Mouse (Mus musculus) midbrain, embryonic 11.5 days (tissue): ENCODE measurements around the gene Emg1. TPM values are rescaled to one million over a fixed set of nuclear protein-coding genes. Genes with fewer than 3 reads are reported as not detected.

Experiments used
- ATAC-seq: fragments of 200-750 bp; cut with Nextera tagmentation; 2 replicates; pipeline ENCODE4 v1.8.0; 2017; ENCODE audit warnings: moderate TSS enrichment, moderate library complexity; ENCODE audit not compliant: low FRiP score
- DNase-seq: peaks from one replicate; pipeline ENCODE4 v3.0.0; 2015; ENCODE audit warnings: low spot score; ENCODE audit errors: missing footprints
- H3K27ac ChIP-seq: fragments of 300-500 bp; sonication (generic); 2 replicates; pipeline ENCODE4 v1.5.1; 2014; ENCODE audit warnings: low read depth, low read length
- H3K27me3 ChIP-seq: fragments of 300-500 bp; sonication (generic); 2 replicates; pipeline ENCODE4 v1.6.1; 2014; ENCODE audit warnings: mild to moderate bottlenecking, low read length, moderate library complexity, mixed read lengths; ENCODE audit not compliant: control insufficient read depth, insufficient read depth
- H3K36me3 ChIP-seq: fragments of 300-500 bp; sonication (generic); 2 replicates; pipeline ENCODE4 v1.6.1; 2014; ENCODE audit warnings: mild to moderate bottlenecking, low read length, moderate library complexity, mixed read lengths; ENCODE audit not compliant: control insufficient read depth, insufficient read depth
- H3K4me1 ChIP-seq: fragments of 300-500 bp; sonication (generic); 2 replicates; pipeline ENCODE4 v1.6.1; 2014; ENCODE audit warnings: low read length; ENCODE audit not compliant: control insufficient read depth, insufficient read depth
- H3K4me2 ChIP-seq: fragments of 300-500 bp; sonication (generic); 2 replicates; pipeline ENCODE4 v1.6.1; 2014; ENCODE audit warnings: mild to moderate bottlenecking, moderate library complexity
- H3K4me3 ChIP-seq: fragments of 300-500 bp; sonication (generic); 2 replicates; pipeline ENCODE4 v1.5.1; 2014; ENCODE audit warnings: low read depth, low read length
- H3K9ac ChIP-seq: fragments of 300-500 bp; sonication (generic); 2 replicates; pipeline ENCODE4 v1.6.1; 2014; ENCODE audit warnings: low read length
- H3K9me3 ChIP-seq: fragments of 300-500 bp; sonication (generic); 2 replicates; pipeline ENCODE4 v1.6.1; 2016; ENCODE audit warnings: low read length; ENCODE audit not compliant: control insufficient read depth
- WGBS: fragments of 180-500 bp; shearing (Covaris S2); extraction: QIAGEN DNeasy Blood & Tissue Kit; methylation state at CpG from one replicate; pipeline ENCODE4 v1.1.7; 2014; 5-methylcytosine and 5-hydroxymethylcytosine counted together
- polyA plus RNA-seq: library from polyadenylated mRNA; unstranded; fragments of >200 nt; fragmentation: Nextera tagmentation; extraction: Ambion mirVana; gene quantifications from 2 replicates; pipeline ENCODE4 v1.2.1, GENCODE M21; 2014

The Emg1 gene
- polyA plus RNA-seq = 215 and 219 TPM in 2 replicates

DNA sequence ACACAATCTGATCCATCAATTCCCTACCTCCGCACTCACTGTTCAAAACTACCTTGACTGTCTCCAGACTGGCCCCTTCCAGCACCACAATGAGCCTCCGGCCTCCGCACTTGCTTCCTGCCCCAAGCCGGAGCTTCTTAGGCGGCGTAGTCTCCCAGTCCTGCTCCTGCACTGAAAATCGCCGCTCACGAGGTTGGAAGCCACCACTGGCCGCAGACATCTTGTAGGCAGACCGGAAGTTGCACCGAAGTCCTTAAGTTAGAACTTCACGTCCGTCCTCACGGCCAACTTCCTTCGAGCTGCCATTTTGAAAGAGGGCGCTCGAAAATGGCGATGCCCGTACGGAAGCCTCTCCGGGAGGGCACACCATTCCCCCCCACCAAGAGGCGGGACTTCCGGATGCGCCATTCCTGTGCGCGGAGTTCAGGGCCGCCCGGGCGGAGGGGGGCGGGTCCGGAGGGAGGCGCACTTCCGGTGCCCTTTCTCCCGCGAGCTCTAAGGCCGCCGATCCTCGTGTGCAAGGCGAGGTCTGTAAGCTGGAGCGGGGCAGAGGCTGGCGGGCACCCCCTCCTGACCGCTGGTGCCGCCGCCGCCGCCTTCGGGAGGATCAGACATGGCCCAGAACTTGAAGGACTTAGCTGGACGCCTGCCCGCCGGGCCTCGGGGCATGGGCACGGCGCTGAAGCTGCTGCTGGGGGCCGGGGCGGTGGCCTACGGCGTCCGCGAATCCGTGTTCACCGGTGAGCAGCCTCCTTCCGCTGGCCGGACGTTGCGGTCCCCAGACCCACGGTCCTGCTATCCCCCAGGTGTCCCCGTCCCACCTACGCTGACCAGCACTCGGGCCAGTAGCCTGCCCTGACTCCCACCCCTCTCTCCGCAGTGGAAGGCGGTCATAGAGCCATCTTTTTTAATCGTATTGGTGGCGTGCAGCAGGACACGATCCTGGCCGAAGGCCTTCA, at the start of gene Emg1, which contains the start of gene Phb2:
TSS of gene Emg1 (minus strand) at position 355 of the 959 bp plus-strand sequence.
TSS of gene Phb2 (plus strand) at position 513 of the 959 bp plus-strand sequence.
- WGBS = under 1% methylated on average over 76 of the region's 76 CpGs
- DNase-seq = peak; percentile 100
- Histone ChIP-seq H3K9ac (peak within 1 kb of the TSS; percentile 91), H3K27ac (peak within 1 kb of the TSS; percentile 53; the same call in 1 of the 2 replicates), H3K9me3 (no peaks in the 10 kb centered on the region), H3K4me3 (peak within 1 kb of the TSS; percentile 91), H3K36me3 (peaks cover 4% of the 10 kb centered on the region; the same call in 1 of the 2 replicates), H3K4me1 (peaks cover 16% of the 10 kb centered on the region), H3K27me3 (no peaks in the 10 kb centered on the region), H3K4me2 (peak within 1 kb of the TSS; percentile 98)
- ATAC-seq = peak; percentile 97

DNA sequence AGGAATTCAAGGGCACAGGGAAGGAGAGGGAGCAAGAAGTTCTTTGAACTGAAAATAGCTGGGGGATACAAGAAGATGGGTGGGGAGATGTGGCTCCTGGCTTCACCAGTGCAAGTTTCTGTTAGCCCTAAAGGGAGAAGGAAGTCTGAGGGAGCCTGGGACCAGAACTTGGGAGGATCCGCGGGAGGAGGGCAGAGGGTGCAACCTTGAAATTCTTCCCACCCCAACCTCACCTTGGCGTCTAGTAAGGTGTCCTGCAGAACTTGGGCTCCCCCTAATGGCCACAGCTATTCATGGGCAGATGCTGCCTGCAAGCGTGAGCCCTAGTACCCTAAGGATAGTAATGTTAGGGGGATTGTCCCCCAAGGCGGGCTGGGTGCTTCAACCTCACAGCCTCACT, 47.3 kb upstream of the Emg1 start:
- WGBS = 4% methylated on average over 5 of the region's 5 CpGs
- H3K9ac ChIP-seq = no peak overlapping the region
- H3K9me3 ChIP-seq = no peaks in the 10 kb centered on the region
- H3K4me1 ChIP-seq = peaks cover 32% of the 10 kb centered on the region
- H3K36me3 ChIP-seq = no peaks in the 10 kb centered on the region
- no peak for ATAC-seq
- H3K4me3 ChIP-seq = no peak overlapping the region
- H3K27me3 ChIP-seq = no peaks in the 10 kb centered on the region
- peak; percentile 96 for DNase-seq
- no peak overlapping the region; the same call in 1 of the 2 replicates for H3K27ac ChIP-seq
- H3K4me2 ChIP-seq = no peak overlapping the region

- H3K4me3 ChIP-seq = no peak overlapping the region; the same call in 1 of the 2 replicates
- 40% methylated on average over 2 of the region's 2 CpGs for WGBS
These were observed 46.9 kb upstream of the Emg1 start for GRCm38 (mm10) chr6:124758849-124759232.

DNA sequence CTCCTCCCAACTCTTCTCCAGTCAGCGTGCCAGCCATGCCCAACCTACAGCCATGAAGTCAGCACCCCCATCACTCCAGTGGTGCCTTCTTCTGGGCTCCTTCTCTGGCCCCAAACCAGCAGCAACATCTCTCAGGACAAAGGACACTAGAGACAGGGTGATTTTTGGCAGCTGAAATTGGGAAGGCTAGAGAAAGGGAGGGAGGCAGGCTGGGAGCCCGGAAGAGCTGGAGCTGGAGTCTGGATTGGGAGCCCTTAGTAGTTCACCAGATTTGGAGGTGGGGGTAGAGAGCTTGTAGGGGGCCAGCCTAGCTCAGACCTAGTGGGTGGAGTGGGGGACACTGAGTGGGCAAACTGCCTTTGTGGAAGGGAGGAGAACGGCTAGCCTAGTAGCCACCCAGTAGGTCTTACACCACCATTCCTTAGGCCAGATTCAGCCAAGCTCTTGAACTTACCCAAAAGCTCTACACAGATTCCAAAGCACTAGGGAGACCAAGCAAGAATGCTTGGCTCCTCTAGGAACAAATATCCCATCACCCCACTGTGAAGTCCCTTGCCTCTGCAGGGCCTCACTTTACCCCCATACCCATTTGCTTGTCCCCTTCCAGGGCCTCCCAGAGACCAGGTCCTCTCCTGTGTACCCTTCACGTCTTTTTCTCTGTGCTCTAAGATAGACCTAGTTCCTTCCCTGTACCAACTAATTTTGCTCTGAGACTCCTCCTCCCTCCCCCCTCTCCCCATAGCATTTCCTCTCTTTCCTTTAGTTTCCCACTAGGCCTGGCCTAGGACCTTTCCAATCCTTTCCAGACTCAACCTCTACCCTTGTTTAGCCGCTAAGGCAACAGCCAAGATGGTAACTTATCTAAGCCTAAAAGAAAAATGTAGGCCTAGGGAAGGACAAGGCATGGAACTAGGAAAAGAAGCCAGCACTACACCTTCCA, 46.2 kb upstream of the Emg1 start:
- Histone ChIP-seq H3K4me1 (peaks cover 34% of the 10 kb centered on the region), H3K4me3 (peak overlapping the region; percentile 87), H3K27ac (peak overlapping the region; percentile 92), H3K4me2 (peak overlapping the region; percentile 68), H3K9me3 (no peaks in the 10 kb centered on the region), H3K27me3 (no peaks in the 10 kb centered on the region), H3K36me3 (no peaks in the 10 kb centered on the region), H3K9ac (peak overlapping the region; percentile 85)
- DNase-seq = peak; percentile 97
- WGBS = 25% methylated on average over 5 of the region's 5 CpGs
- ATAC-seq = peak; percentile 12; the same call in 1 of the 2 replicates

More at GRCm38 (mm10) chr6:124758849-124759232, 46.9 kb upstream of the Emg1 start:
- H3K4me2 ChIP-seq = no peak overlapping the region
- no peaks in the 10 kb centered on the region for H3K9me3 ChIP-seq
- DNase-seq (no peak), ATAC-seq (no peak)
- peak overlapping the region; percentile 7 for H3K27ac ChIP-seq
- no peaks in the 10 kb centered on the region for H3K27me3 ChIP-seq
- H3K36me3 ChIP-seq = no peaks in the 10 kb centered on the region
- peaks cover 34% of the 10 kb centered on the region for H3K4me1 ChIP-seq
- H3K9ac ChIP-seq = peak overlapping the region; percentile 85; the same call in 1 of the 2 replicates

DNA sequence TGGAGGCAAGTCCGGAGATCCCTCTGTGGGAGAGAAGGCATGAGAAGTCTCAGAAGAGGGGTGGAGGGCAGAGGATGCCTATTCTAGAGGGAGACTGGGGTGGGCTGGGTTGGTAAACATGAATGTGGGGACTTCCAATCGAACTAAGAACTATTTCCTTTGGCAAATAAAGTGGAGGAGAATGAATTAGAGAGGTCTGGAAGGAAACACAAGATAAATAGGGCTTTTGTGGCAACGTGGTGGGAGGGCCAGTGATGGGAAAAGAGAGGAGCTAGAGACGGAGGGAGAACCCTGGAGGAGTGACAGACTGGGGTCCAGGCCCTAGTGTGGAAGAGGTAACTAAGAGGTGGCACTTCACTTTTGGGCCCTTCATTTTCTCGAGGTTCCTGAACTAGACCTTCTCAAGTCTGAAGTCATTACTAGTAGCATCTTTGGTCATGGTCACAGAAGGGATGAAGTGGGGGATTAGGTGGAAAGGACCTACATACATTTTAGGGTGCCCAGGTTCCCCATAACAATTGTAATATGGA, 45.4 kb upstream of the Emg1 start:
- H3K36me3 ChIP-seq = no peaks in the 10 kb centered on the region
- WGBS = 11% methylated on average over 5 of the region's 5 CpGs
- peak overlapping the region; percentile 87 for H3K4me3 ChIP-seq
- peak overlapping the region; percentile 68 for H3K4me2 ChIP-seq
- H3K27ac ChIP-seq = peak overlapping the region; percentile 92
- ATAC-seq = no peak
- peaks cover 34% of the 10 kb centered on the region for H3K4me1 ChIP-seq
- no peaks in the 10 kb centered on the region for H3K27me3 ChIP-seq
- H3K9me3 ChIP-seq = no peaks in the 10 kb centered on the region
- peak; percentile 92 for DNase-seq
- H3K9ac ChIP-seq = peak overlapping the region; percentile 85

- H3K4me2 ChIP-seq = peak overlapping the region; percentile 68
- H3K27ac ChIP-seq = peak overlapping the region; percentile 92
- H3K9me3 ChIP-seq = no peaks in the 10 kb centered on the region
- 2% methylated on average over 50 of the region's 54 CpGs for WGBS
- no peaks in the 10 kb centered on the region for H3K27me3 ChIP-seq
- DNase-seq (peak; percentile 97), ATAC-seq (peak; percentile 77)
- peak overlapping the region; percentile 85 for H3K9ac ChIP-seq
- peak overlapping the region; percentile 87 for H3K4me3 ChIP-seq
- H3K4me1 ChIP-seq = peaks cover 34% of the 10 kb centered on the region
- no peaks in the 10 kb centered on the region for H3K36me3 ChIP-seq
These were observed 44.8 kb upstream of the Emg1 start for GRCm38 (mm10) chr6:124756652-124757350.

DNA sequence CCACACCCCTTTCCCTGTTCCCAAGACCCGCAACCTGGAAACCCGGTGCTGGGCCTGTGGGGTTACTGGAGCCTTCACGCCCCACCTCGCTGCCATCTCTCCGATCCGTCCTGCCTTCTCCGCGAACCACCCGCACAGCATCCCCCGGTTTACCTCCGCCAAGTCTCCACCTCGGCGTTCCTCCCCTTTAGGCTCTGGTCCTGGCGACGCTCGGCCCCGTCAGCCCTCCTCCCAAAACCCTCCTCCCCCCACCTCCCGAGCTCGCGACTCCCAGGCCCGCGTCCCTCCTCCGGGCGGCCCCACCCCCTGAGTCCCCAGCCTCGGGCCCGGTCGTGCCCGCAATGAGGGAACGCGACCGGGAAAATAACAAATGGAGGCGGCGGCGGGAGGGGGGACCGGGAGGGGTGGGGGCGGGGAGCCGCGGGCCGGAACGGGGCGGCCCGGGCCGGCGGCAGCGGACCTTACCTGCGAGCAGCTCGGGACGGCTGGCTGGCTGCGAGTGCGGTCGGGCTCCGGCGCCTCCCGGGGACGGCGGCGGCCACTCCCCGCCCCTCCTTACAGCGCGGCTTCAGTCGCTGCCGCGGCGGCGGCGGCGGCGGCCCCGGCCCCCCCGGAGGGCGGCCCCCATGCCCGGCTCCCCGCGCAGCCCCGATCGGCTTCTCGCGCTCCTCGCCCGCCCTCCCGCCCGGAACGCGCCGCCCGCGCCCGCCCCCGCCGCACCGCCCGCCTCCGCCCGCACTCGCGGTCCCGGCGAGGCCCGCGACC, 44.0 kb upstream of the Emg1 start, which contains the start of the genes Gm45234 and Atn1:
TSS of gene Gm45234 (minus strand) at position 191 of the 765 bp plus-strand sequence.
TSS of gene Atn1 (minus strand) at position 694 of the 765 bp plus-strand sequence.
- under 1% methylated on average over 57 of the region's 100 CpGs for WGBS
- H3K4me2 ChIP-seq = peak within 1 kb of the TSS; percentile 68
- peak; percentile 68 for ATAC-seq
- peak within 1 kb of the TSS; percentile 87 for H3K4me3 ChIP-seq
- H3K9me3 ChIP-seq = no peaks in the 10 kb centered on the region
- peak within 1 kb of the TSS; percentile 92 for H3K27ac ChIP-seq
- peaks cover 34% of the 10 kb centered on the region for H3K4me1 ChIP-seq
- H3K9ac ChIP-seq = peak within 1 kb of the TSS; percentile 85
- H3K36me3 ChIP-seq = no peaks in the 10 kb centered on the region
- peak; percentile 94 for DNase-seq
- H3K27me3 ChIP-seq = no peaks in the 10 kb centered on the region
